Mouse (Mus musculus): Measurements from ENCODE around the gene Dpp4. TPM values are rescaled to one million over a fixed set of nuclear protein-coding genes. Genes with fewer than 3 reads are reported as not detected.

The Dpp4 gene
- polyA plus RNA-seq, 1 experiment from 2014 or later, result 0.19 TPM

DNA sequence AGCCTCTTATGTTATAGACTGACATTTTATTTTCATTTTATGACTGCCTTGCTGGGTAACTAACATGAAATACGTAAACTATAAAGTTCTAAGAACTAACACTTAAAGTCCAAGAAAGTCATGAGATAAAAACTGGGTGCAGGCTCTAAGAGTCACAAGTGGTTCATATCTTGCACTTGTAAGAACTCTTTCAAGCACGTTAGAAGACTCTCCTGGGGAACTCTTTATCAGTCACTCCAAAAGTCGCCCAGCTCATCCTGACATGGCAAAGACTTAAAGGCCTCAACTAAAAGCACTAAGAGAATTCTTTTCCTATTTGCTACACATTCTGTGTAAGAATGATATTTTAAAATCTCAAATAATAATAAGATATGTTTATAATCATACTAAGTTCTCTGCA is 92.5 kb downstream of the Dpp4 start:
- H3K9me3 ChIP-seq (ENCODE audit: control insufficient read depth, low read length), result no peaks in the 10 kb centered on the region
- WGBS, result 89% methylated on average over 3 of the region's 3 CpGs
- no peaks in the 10 kb centered on the region for H3K4me1 ChIP-seq (ENCODE audit: control insufficient read depth, insufficient read depth, low read length)
- H3K4me3 ChIP-seq (ENCODE audit: low read depth, low read length), result no peak overlapping the region
- no peaks in the 10 kb centered on the region for H3K36me3 ChIP-seq (ENCODE audit: control insufficient read depth, insufficient read depth, low read length)
- H3K9ac ChIP-seq (ENCODE audit: low read length), result no peak overlapping the region
- no peak overlapping the region for H3K4me2 ChIP-seq (ENCODE audit: low read depth, severe bottlenecking)
- no peak for ATAC-seq (ENCODE audit: insufficient number of reproducible peaks, low FRiP score, low TSS enrichment, low read depth)
- no peak overlapping the region for H3K27ac ChIP-seq (replicated peaks; ENCODE audit: low read depth, low read length)
- DNase-seq (ENCODE audit: low spot score), result no peak
- no peaks in the 10 kb centered on the region for H3K27me3 ChIP-seq (ENCODE audit: control insufficient read depth, insufficient read depth, low read length)

DNA sequence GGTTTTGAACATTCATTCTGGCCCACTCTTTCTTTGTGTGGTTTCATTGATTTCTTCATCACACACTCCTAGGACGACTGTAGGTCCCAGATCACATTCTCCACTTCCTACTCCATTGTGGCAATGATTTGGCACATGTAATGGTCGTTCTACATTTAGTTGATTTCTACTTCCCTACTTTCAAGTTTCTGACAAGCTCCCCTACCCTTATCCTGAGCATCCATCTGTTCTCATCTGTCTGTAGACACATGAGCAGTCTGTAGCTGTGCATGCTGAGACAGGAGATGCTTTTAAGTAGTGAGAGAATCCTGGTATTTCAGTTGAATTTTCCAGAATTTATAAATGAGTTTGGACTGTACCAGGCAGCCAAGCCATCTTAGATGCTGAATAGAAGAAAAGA is 95.1 kb downstream of the Dpp4 start:
- Histone ChIP-seq H3K36me3 (ENCODE audit: control insufficient read depth, insufficient read depth, low read length) (no peaks in the 10 kb centered on the region), H3K4me3 (ENCODE audit: low read depth, low read length) (no peak overlapping the region), H3K4me1 (ENCODE audit: control insufficient read depth, insufficient read depth, low read length) (no peaks in the 10 kb centered on the region), H3K27me3 (ENCODE audit: control insufficient read depth, insufficient read depth, low read length) (no peaks in the 10 kb centered on the region), H3K4me2 (ENCODE audit: low read depth, severe bottlenecking) (no peak overlapping the region), H3K27ac (replicated peaks; ENCODE audit: low read depth, low read length) (no peak overlapping the region), H3K9ac (ENCODE audit: low read length) (no peak overlapping the region), H3K9me3 (ENCODE audit: control insufficient read depth, low read length) (no peaks in the 10 kb centered on the region)
- WGBS, result 62% methylated on average over 2 of the region's 2 CpGs
- DNase-seq (ENCODE audit: low spot score), result no peak
- ATAC-seq (ENCODE audit: insufficient number of reproducible peaks, low FRiP score, low TSS enrichment, low read depth), result no peak

DNA sequence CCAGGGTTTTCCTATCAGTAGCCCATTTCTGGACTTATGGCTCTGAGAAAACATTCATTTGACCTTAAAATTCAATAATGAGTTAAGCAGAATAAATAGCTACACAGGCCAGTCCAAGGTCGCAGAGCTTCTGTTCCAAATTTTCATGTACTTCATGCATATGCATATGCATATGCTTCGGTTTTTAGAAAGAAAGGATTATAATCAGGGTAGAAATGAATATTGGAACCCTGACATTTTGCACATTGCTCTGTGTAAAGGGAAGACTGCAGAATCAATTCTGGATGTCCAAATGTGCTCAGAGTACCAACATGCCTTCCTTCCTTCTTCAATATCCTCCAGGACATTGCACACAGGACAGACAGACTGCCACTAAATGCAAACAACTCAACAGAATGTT is 104.6 kb downstream of the Dpp4 start:
- Histone ChIP-seq H3K4me3 (ENCODE audit: low read depth, low read length) (no peak overlapping the region), H3K4me1 (ENCODE audit: control insufficient read depth, insufficient read depth, low read length) (no peaks in the 10 kb centered on the region), H3K9me3 (ENCODE audit: control insufficient read depth, low read length) (no peaks in the 10 kb centered on the region), H3K4me2 (ENCODE audit: low read depth, severe bottlenecking) (no peak overlapping the region), H3K9ac (ENCODE audit: low read length) (no peak overlapping the region), H3K27ac (replicated peaks; ENCODE audit: low read depth, low read length) (no peak overlapping the region), H3K27me3 (ENCODE audit: control insufficient read depth, insufficient read depth, low read length) (no peaks in the 10 kb centered on the region), H3K36me3 (ENCODE audit: control insufficient read depth, insufficient read depth, low read length) (no peaks in the 10 kb centered on the region)
- ATAC-seq (ENCODE audit: insufficient number of reproducible peaks, low FRiP score, low TSS enrichment, low read depth) (no peak), DNase-seq (ENCODE audit: low spot score) (no peak)
- WGBS, result 84% methylated on average over 2 of the region's 2 CpGs

DNA sequence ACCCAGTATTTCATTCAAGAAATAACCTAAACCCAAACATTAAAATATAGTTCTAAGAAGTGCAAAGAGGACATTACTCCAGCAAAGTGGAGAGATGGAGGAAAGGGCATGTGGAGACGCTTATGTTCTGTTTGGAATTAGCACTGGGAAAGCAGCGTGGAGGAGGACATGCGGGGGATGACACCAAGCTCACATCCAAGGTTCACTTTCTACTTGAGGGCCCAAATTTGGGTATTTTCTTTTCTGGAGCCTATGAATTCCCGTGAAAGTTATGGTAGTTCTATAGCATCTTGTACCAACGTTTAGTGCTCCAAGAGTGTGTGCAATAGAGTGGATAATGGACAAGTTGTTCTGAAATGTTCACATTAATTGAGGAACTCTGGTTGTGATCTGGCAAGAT is 105.1 kb downstream of the Dpp4 start:
- H3K4me1 ChIP-seq (ENCODE audit: control insufficient read depth, insufficient read depth, low read length), result no peaks in the 10 kb centered on the region
- no peak overlapping the region for H3K4me2 ChIP-seq (ENCODE audit: low read depth, severe bottlenecking)
- H3K27me3 ChIP-seq (ENCODE audit: control insufficient read depth, insufficient read depth, low read length), result no peaks in the 10 kb centered on the region
- no peak overlapping the region for H3K9ac ChIP-seq (ENCODE audit: low read length)
- H3K36me3 ChIP-seq (ENCODE audit: control insufficient read depth, insufficient read depth, low read length), result no peaks in the 10 kb centered on the region
- DNase-seq (ENCODE audit: low spot score) (no peak), ATAC-seq (ENCODE audit: insufficient number of reproducible peaks, low FRiP score, low TSS enrichment, low read depth) (no peak)
- no peak overlapping the region for H3K4me3 ChIP-seq (ENCODE audit: low read depth, low read length)
- H3K9me3 ChIP-seq (ENCODE audit: control insufficient read depth, low read length), result no peaks in the 10 kb centered on the region
- 90% methylated on average over 5 of the region's 5 CpGs for WGBS
- no peak overlapping the region for H3K27ac ChIP-seq (replicated peaks; ENCODE audit: low read depth, low read length)

DNA sequence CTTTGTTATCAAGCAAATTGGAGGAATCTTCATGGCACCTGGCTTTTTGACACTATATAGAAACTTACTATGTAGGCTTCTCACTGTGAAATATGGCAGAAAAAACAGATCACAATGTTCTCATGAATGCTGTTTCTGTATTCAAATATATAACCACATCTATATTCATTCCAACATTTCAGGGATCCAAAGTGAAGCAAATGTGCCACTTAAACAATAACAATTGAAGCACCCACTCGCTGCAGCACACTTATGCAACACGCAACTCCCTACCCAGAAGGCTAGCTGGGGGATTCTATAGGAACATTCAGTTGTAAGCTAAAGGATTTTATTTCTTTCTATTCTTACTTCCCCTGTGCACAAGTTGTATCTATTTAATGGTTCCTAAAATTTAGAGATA is 110.3 kb downstream of the Dpp4 start:
- Histone ChIP-seq H3K36me3 (ENCODE audit: control insufficient read depth, insufficient read depth, low read length) (no peaks in the 10 kb centered on the region), H3K4me2 (ENCODE audit: low read depth, severe bottlenecking) (no peak overlapping the region), H3K4me3 (ENCODE audit: low read depth, low read length) (no peak overlapping the region), H3K4me1 (ENCODE audit: control insufficient read depth, insufficient read depth, low read length) (no peaks in the 10 kb centered on the region), H3K9ac (ENCODE audit: low read length) (no peak overlapping the region), H3K27ac (replicated peaks; ENCODE audit: low read depth, low read length) (no peak overlapping the region), H3K9me3 (ENCODE audit: control insufficient read depth, low read length) (no peaks in the 10 kb centered on the region), H3K27me3 (ENCODE audit: control insufficient read depth, insufficient read depth, low read length) (no peaks in the 10 kb centered on the region)
- no peak for DNase-seq (ENCODE audit: low spot score)
- ATAC-seq (ENCODE audit: insufficient number of reproducible peaks, low FRiP score, low TSS enrichment, low read depth), result no peak
- 92% methylated on average over 2 of the region's 2 CpGs for WGBS

DNA sequence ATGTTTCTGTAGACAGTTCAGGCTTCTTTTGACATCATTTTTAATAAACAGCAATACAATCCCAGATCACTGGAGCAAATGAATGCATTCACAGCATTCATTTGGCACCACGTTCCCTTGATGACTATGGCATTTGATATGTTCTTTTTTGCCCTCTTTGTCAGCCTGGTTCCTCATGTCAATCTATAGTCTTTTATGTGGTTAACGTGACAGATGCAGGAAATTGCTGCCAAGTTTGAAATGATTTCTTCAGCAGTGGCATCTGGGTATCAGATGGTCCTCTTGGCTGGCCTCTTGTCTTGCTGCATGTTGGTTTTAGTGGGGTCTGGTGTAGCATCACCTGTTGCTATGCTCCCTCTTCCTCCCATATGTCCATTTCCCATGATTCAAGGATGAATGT is 118.2 kb downstream of the Dpp4 start:
- ATAC-seq (ENCODE audit: insufficient number of reproducible peaks, low FRiP score, low TSS enrichment, low read depth) (no peak), DNase-seq (ENCODE audit: low spot score) (no peak)
- no peak overlapping the region for H3K27ac ChIP-seq (replicated peaks; ENCODE audit: low read depth, low read length)
- no peaks in the 10 kb centered on the region for H3K36me3 ChIP-seq (ENCODE audit: control insufficient read depth, insufficient read depth, low read length)
- WGBS, result 69% methylated on average over 2 of the region's 2 CpGs
- no peaks in the 10 kb centered on the region for H3K9me3 ChIP-seq (ENCODE audit: control insufficient read depth, low read length)
- H3K4me1 ChIP-seq (ENCODE audit: control insufficient read depth, insufficient read depth, low read length), result no peaks in the 10 kb centered on the region
- no peak overlapping the region for H3K4me3 ChIP-seq (ENCODE audit: low read depth, low read length)
- no peak overlapping the region for H3K9ac ChIP-seq (ENCODE audit: low read length)
- no peaks in the 10 kb centered on the region for H3K27me3 ChIP-seq (ENCODE audit: control insufficient read depth, insufficient read depth, low read length)
- no peak overlapping the region for H3K4me2 ChIP-seq (ENCODE audit: low read depth, severe bottlenecking)

DNA sequence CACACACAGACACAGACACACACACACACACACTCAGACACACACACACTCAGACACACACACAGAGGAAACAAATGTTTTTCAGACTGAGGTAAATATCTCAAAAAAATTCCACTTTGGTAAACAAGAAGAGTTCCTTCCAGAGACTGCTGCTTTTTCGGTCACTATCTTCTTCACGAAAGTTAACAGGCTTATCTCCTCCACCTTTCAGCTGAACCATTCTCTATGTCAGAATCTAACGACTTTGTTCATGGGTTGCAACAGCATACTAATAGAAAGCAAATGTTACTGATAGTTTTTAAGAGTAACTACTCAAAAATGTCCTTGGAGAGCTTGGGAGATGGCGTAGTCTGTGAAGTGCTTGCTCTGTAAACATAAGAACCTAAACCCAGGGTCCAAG is 124.5 kb downstream of the Dpp4 start:
- Histone ChIP-seq H3K4me1 (ENCODE audit: control insufficient read depth, insufficient read depth, low read length) (no peaks in the 10 kb centered on the region), H3K27ac (replicated peaks; ENCODE audit: low read depth, low read length) (no peak overlapping the region), H3K27me3 (ENCODE audit: control insufficient read depth, insufficient read depth, low read length) (no peaks in the 10 kb centered on the region), H3K36me3 (ENCODE audit: control insufficient read depth, insufficient read depth, low read length) (no peaks in the 10 kb centered on the region), H3K9ac (ENCODE audit: low read length) (no peak overlapping the region), H3K4me3 (ENCODE audit: low read depth, low read length) (no peak overlapping the region), H3K4me2 (ENCODE audit: low read depth, severe bottlenecking) (no peak overlapping the region), H3K9me3 (ENCODE audit: control insufficient read depth, low read length) (no peaks in the 10 kb centered on the region)
- ATAC-seq (ENCODE audit: insufficient number of reproducible peaks, low FRiP score, low TSS enrichment, low read depth) (no peak), DNase-seq (ENCODE audit: low spot score) (no peak)
- 67% methylated on average over 4 of the region's 4 CpGs for WGBS

DNA sequence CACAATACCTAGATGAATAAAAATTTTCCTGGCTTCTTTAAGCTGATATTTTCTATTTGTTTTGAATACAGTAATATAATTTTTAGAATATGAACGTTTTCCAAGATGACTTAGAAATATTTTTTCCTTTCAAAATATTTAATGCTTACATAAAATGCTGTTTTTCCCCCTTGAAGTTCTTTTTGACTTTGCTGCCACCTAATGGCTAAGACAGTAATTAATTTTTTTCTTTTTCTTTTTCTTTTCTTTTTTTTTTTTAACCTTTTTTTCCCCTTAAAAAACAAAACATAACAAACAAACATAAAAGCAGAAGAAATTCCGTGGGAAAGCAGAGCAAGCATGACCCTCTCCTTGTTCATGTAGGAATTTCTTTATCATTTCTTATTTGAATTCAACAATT is 126.2 kb downstream of the Dpp4 start:
- Histone ChIP-seq H3K27ac (replicated peaks; ENCODE audit: low read depth, low read length) (no peak overlapping the region), H3K27me3 (ENCODE audit: control insufficient read depth, insufficient read depth, low read length) (no peaks in the 10 kb centered on the region), H3K4me2 (ENCODE audit: low read depth, severe bottlenecking) (no peak overlapping the region), H3K4me1 (ENCODE audit: control insufficient read depth, insufficient read depth, low read length) (no peaks in the 10 kb centered on the region), H3K4me3 (ENCODE audit: low read depth, low read length) (no peak overlapping the region), H3K9ac (ENCODE audit: low read length) (no peak overlapping the region), H3K36me3 (ENCODE audit: control insufficient read depth, insufficient read depth, low read length) (no peaks in the 10 kb centered on the region), H3K9me3 (ENCODE audit: control insufficient read depth, low read length) (no peaks in the 10 kb centered on the region)
- DNase-seq (ENCODE audit: low spot score) (no peak), ATAC-seq (ENCODE audit: insufficient number of reproducible peaks, low FRiP score, low TSS enrichment, low read depth) (no peak)
- WGBS, result 4% methylated on average over 2 of the region's 2 CpGs

DNA sequence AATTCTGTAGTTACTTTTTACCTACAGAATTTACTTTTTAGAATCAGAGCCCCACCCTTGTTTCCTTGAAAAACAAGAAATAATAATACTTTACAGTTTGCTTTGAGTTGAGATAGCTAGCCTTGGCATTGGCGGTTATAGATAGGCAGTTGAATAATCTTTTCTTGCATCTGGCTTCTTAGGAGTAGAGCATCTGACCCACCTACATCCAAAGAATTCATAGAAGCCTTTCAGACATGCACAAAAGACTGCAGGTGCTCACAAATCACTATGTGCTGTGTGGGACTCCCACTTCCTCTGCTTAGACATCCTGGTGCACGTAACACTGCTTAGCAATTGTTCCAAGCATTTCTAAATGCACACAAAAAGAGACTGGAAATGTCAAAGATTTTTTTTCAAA is 127.0 kb downstream of the Dpp4 start:
- 86% methylated on average over 2 of the region's 2 CpGs for WGBS
- Histone ChIP-seq H3K4me1 (ENCODE audit: control insufficient read depth, insufficient read depth, low read length) (no peaks in the 10 kb centered on the region), H3K9ac (ENCODE audit: low read length) (no peak overlapping the region), H3K4me3 (ENCODE audit: low read depth, low read length) (no peak overlapping the region), H3K27me3 (ENCODE audit: control insufficient read depth, insufficient read depth, low read length) (no peaks in the 10 kb centered on the region), H3K27ac (replicated peaks; ENCODE audit: low read depth, low read length) (no peak overlapping the region), H3K36me3 (ENCODE audit: control insufficient read depth, insufficient read depth, low read length) (no peaks in the 10 kb centered on the region), H3K4me2 (ENCODE audit: low read depth, severe bottlenecking) (no peak overlapping the region), H3K9me3 (ENCODE audit: control insufficient read depth, low read length) (no peaks in the 10 kb centered on the region)
- DNase-seq (ENCODE audit: low spot score) (no peak), ATAC-seq (ENCODE audit: insufficient number of reproducible peaks, low FRiP score, low TSS enrichment, low read depth) (no peak)
